In genomic region chr8:107403038-107403781, GRCm38 (mm10) we compare ENCODE assay signal across 8 mouse cellular contexts. TPM values are rescaled to one million over a fixed set of nuclear protein-coding genes. Genes with fewer than 3 reads are reported as not detected.
DNase-seq lines count a peak whose midpoint lies in the region; ATAC-seq lines count a peak whose summit lies in the region.

Gene Nqo1, minus strand, starts transcription at chr8:107403206.

- H3K4me1 ChIP-seq in brown adipose tissue, adult 24 weeks (ENCODE audit: control insufficient read depth, insufficient read depth, insufficient read length, low read length), result no peaks in the 10 kb centered on the region
- peaks cover 5% of the 10 kb centered on the region; the same call in 1 of the 2 replicates for H3K4me1 ChIP-seq in heart, embryonic 12.5 days (replicated peaks)
- H3K4me1 ChIP-seq in kidney, embryonic 16.5 days (ENCODE audit: insufficient read depth, low read length), result peaks cover 18% of the 10 kb centered on the region; the same call in 1 of the 2 replicates

- peak within 1 kb of the TSS; percentile 24; the same call in 1 of the 2 replicates for H3K27ac ChIP-seq in brown adipose tissue, adult 24 weeks (replicated peaks; ENCODE audit: low read depth, low read length)
- H3K27ac ChIP-seq in heart, embryonic 12.5 days (ENCODE audit: poor library complexity, severe bottlenecking), result peak within 1 kb of the TSS; percentile 49; the same call in 1 of the 2 replicates
- no peak within 1 kb of the TSS for H3K27ac ChIP-seq in kidney, embryonic 16.5 days (ENCODE audit: low read length)

- H3K36me3 ChIP-seq in heart, embryonic 12.5 days, result peaks cover 6% of the 10 kb centered on the region; the same call in 1 of the 2 replicates
- H3K36me3 ChIP-seq in kidney, embryonic 16.5 days (ENCODE audit: insufficient read depth, low read length), result peaks cover 2% of the 10 kb centered on the region; the same call in 1 of the 2 replicates

- no peaks in the 10 kb centered on the region for H3K27me3 ChIP-seq in heart, embryonic 12.5 days (replicated peaks)
- no peaks in the 10 kb centered on the region for H3K27me3 ChIP-seq in kidney, embryonic 16.5 days (ENCODE audit: insufficient read depth, low read length)

- peak within 1 kb of the TSS; percentile 46 for H3K4me3 ChIP-seq in brown adipose tissue, adult 24 weeks (ENCODE audit: insufficient read depth, low read depth, low read length)
- H3K4me3 ChIP-seq in heart, embryonic 12.5 days, result peak within 1 kb of the TSS; percentile 41
- H3K4me3 ChIP-seq in kidney, embryonic 16.5 days (ENCODE audit: low read length), result peak within 1 kb of the TSS; percentile 48

- 13% methylated on average over 22 of the region's 22 CpGs for WGBS in heart, embryonic 12.5 days
- 8% methylated on average over 22 of the region's 22 CpGs for WGBS in kidney, embryonic 16.5 days

- ATAC-seq in erythroid progenitor cell, adult 5-6 weeks (replicated peaks; ENCODE audit: low FRiP score, poor library complexity, severe bottlenecking), result peak; percentile 90
- peak; percentile 96 for ATAC-seq in heart, embryonic 12.5 days (ENCODE audit: insufficient number of reproducible peaks, low FRiP score)
- ATAC-seq in kidney, embryonic 16.5 days (ENCODE audit: low FRiP score, low TSS enrichment), result peak; percentile 97

- no peaks in the 10 kb centered on the region for H3K9me3 ChIP-seq in heart, embryonic 12.5 days (replicated peaks)
- H3K9me3 ChIP-seq in kidney, embryonic 16.5 days (ENCODE audit: low read length), result no peaks in the 10 kb centered on the region

- no peak within 1 kb of the TSS for H3K9ac ChIP-seq in heart, embryonic 12.5 days
- H3K9ac ChIP-seq in kidney, embryonic 16.5 days (replicated peaks; ENCODE audit: low read length), result peak within 1 kb of the TSS; percentile 50

- H3K4me2 ChIP-seq in heart, embryonic 12.5 days, result peak within 1 kb of the TSS; percentile 68
- peak within 1 kb of the TSS; percentile 59 for H3K4me2 ChIP-seq in kidney, embryonic 16.5 days (replicated peaks; ENCODE audit: low read depth, low read length)

- peak; percentile 47 for DNase-seq in CD4-positive, CD25-positive, alpha-beta regulatory T cell, adult 2 months (ENCODE audit: low read depth, low spot score)
- DNase-seq in liver, result peak; percentile 91
- peak; percentile 5 to 22 for DNase-seq in monocyte, adult 2 months (ENCODE audit: low read depth in 1 of 2, low spot score in 2 of 2)
- peak; percentile 57 to 72 for DNase-seq in spleen, postnatal 36 days (ENCODE audit: low spot score in 2 of 2)

RNA-seq across cellular contexts. Expression of gene Nqo1, which starts in this region (rescaled TPM):
- 2.7 and 2.9 TPM in 2 replicates for polyA plus RNA-seq in brown adipose tissue, adult 24 weeks (2012; ENCODE audit: insufficient read depth, insufficient read length, missing spikeins)
- 47.8 and 50.1 TPM in 2 replicates for total RNA-seq in erythroid progenitor cell, adult 5-6 weeks (2015; ENCODE audit: low replicate concordance)
- 26.4 and 44.2 TPM in 2 replicates for total RNA-seq in erythroid progenitor cell, adult 5-6 weeks (2017; ENCODE audit: low replicate concordance)
- polyA plus RNA-seq in heart, embryonic 12.5 days (2016; fragmentation: Nextera tagmentation; extraction: Ambion mirVana), result 4.8 and 5.6 TPM in 2 replicates
- 11.1 and 12.6 TPM in 2 replicates for polyA plus RNA-seq in kidney, embryonic 16.5 days (2015; fragmentation: Nextera tagmentation; extraction: Ambion mirVana)

Comparison
In these comparisons a context has a peak if more than half of its experiments do, and no peak if none do; other contexts are left out.
1. DNase-seq: peak in every context shown above with its lines; median percentile 91 in liver; 64 in spleen, postnatal 36 days; 47 in CD4-positive, CD25-positive, alpha-beta regulatory T cell, adult 2 months; 14 in monocyte, adult 2 months.